Mouse (Mus musculus) left cerebral cortex, adult 18-20 months (tissue): ENCODE data around the gene Gm28434. TPM values are rescaled to one million over a fixed set of nuclear protein-coding genes. Genes with fewer than 3 reads are reported as not detected.

Source experiments
- DNase-seq, 2 experiments: peaks; one replicate each; pipeline ENCODE4 v3.0.0; 2021 to 2022; ENCODE audit warnings: low spot score in 2 of 2, mixed read lengths in 1 of 2
- long read RNA-seq, 2 experiments: library from polyadenylated mRNA; stranded (forward); transcript quantifications; one replicate each; pipeline ENCODE4 v2.0.0; 2021
- total RNA-seq, 2 experiments: library from RNA; stranded (reverse); gene quantifications; 2 replicates each; pipeline ENCODE4 v1.2.3; 2021

Gene Gm28434
- total RNA-seq, result not detected
- long read RNA-seq, experiment 1, result 0 reads
- long read RNA-seq, experiment 2, result 0 reads

DNA sequence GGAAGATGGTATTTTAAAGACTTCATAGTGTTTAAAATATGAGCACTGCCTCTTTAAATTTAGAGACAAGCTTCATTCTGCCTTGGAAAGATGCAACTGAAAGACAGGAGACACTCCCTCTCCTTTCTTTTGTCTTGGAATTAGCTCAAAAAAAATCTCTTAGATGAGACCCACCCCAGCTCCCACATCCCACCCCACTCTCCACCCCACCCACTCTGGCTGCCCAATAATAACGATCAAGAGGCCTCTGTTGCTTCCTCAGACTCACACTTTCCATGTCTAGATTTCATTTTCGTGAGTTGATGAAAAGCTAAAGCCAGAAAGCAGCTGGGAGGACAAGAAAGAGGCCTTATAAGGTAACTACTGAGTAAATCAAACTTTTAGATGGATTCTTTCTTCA is at the start of gene Gm28434, which contains the start of gene 2310003L06Rik:
TSS of gene Gm28434 (plus strand) at position 317 of the 400 bp plus-strand sequence.
TSS of gene 2310003L06Rik (plus strand) at position 259 of the 400 bp plus-strand sequence.
- no peak for DNase-seq

DNA sequence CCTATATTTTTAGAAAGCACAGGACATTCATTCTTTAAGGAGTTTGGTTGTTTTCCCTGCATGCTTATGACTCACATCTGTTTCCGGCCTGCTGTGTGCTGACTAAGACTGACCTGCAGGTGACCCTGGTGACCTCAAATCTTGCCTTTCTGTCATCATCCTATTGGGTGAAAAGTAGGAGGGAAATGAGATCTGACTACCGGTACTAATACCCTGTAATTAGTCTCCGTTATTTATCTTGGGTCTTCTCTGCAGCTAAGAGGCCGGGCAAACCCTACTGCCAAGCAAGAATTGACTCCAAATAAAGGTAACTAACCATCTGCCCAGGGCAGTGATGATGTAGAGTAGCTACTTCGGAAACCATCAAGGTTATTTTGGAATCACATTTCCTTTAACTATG is 43.9 kb upstream of the Gm28434 start, which contains the start of gene Csn3:
TSS of gene Csn3 (plus strand) at position 208 of the 400 bp plus-strand sequence.
- no peak for DNase-seq

DNA sequence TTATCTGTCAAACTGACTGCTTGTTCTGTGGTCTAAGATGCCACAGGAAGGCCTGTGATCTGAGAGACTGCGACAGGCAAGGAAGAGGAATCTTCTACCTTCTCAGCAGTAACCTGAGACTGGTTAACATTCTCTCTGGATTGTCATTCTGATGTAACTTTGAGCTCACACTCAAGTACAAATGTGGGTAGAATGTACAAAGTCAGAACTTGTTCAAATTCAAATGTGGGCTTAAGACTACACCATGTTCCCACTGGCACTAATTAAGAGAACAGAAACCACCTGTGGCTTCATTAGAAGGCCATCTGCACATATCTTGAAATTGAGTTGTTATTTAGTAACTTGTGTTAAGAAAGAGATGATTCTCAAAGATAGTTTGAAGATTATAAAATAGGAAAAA is 37.7 kb upstream of the Gm28434 start:
- DNase-seq, result no peak

DNA sequence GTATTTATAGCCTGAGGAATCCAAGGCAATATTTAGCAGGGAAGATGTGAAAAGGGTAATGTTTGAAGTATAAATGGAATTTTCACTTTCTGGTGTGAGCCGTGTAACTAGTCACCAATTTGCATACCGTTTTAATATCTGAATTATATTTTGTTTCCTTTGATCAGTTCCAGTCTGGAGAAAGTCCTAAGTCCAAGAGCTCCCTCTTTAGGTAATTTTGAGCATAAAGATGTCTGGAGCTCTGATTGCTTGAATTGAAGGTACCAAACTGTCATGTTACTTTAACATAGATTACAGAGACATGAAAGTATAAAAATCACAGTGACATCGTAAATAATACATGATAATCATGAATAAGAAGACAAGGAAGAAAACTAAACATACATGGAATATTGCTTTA is 28.6 kb upstream of the Gm28434 start:
- no peak for DNase-seq

- DNase-seq, result no peak
Observed at GRCm38 (mm10) chr5:87942515-87942914, 26.8 kb upstream of the Gm28434 start.

DNA sequence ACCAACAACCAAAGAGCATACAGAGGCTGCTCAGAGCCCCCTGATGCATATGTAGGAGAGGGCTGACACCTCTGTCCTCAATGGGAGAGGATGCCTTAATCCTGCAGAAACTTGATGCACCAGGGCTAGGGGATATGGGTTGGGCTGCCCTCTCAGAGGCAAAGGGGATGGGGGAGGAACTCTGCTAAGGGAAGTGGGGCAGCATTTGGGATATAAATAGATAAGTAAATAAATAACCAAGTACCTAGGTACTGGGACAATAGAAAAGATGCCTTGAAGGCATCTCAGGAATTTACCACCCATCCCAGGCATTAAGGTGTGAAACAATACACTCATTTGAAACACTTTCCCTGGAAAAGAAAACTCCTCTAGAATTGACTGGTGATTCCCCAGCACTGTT is 17.5 kb upstream of the Gm28434 start:
- DNase-seq, result no peak

GRCm38 (mm10) chr5:87979139-87979538 is 9.8 kb downstream of the Gm28434 start, which contains the start of gene Cabs1:
Gene Cabs1 (plus strand): TSS chr5:87979439.
- no peak for DNase-seq

GRCm38 (mm10) chr5:87982468-87983214 is 13.3 kb downstream of the Gm28434 start:
- DNase-seq, result no peak

DNA sequence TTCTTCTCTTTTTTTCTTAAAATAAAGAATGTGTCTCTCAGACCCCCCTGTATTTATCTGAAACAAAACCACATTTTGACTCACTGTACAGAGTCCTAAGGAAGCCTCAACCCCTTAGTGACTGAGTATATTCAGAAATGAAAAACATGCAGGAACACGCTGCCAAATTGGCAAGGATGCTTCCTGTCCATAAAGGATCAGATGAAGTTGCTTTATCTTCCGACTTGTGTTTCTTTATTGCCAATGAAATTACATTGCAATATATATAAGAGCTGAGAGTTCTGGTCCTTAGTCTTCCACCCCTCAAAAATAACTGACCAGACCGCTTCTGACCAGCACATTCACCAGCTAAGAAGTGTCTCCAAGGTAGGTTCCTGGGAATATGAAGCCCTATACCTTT is 32.9 kb downstream of the Gm28434 start, which contains the start of gene Smr3a:
TSS of gene Smr3a (plus strand) at position 301 of the 400 bp plus-strand sequence.
- DNase-seq, result no peak

DNA sequence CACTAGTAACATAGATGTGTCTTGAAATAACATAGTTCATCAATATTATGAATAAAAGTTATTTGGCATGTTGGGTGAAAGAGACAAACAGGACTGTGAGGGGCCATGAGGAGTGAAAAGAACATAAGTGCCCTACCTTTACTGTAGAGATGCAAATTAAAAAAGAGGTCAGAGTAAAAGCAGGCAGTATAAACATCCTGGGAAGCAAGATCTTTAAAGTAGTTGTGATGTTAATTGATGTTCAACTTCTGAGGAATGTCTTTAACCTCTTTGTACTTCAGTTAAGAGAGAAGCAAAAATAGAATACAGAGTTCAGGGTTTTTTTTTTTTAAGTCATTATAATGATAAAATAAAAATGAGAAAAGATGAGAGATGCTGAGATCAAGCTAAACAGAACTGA is 35.9 kb downstream of the Gm28434 start:
- no peak for DNase-seq

Other genes with a start within 250 kb of the Gm28434 start
- not detected for gene Csn1s2a, start 194.9 kb upstream of the Gm28434 start, total RNA-seq
- gene Csn1s2b, start 161.4 kb upstream of the Gm28434 start, total RNA-seq, result not detected
- gene Prr27, start 143.8 kb upstream of the Gm28434 start, total RNA-seq, result not detected
- not detected for gene Odam, start 84.5 kb upstream of the Gm28434 start, total RNA-seq
- gene Csn3, start 43.9 kb upstream of the Gm28434 start, total RNA-seq, result not detected
- not detected for gene 2310003L06Rik, start 58 bp upstream of the Gm28434 start, total RNA-seq
- gene Cabs1, start 9.9 kb downstream of the Gm28434 start, total RNA-seq, result not detected
- gene Smr3a, start 33.0 kb downstream of the Gm28434 start, total RNA-seq, result not detected
- not detected for gene Smr2, start 117.0 kb downstream of the Gm28434 start, total RNA-seq
- not detected for gene Gm11116, start 142.0 kb downstream of the Gm28434 start, total RNA-seq
- not detected for gene Gm11115, start 184.6 kb downstream of the Gm28434 start, total RNA-seq